Mouse (Mus musculus): Measurements from ENCODE around the gene Tlx2.

The Tlx2 gene

DNA sequence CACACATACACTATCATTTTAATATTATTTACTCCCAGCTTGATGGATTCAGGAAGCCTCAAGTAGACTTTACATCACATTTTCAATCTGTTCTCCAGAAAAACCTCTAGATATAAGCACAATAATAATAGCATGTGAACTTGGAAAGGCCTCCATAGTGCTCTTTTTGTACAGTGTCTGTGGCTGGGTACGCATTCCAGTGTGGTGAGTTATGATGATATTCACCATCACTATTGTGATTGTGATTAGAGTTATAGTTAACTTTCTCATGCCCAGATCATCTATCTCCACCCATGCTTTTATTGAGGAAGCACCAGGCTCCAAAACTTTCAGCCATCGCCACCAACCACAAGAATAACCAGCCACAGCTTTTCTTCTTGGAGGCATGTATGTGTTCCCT lies 46.3 kb downstream of the Tlx2 start:
- DNase-seq (ENCODE audit: low read depth, low spot score), result no peak

- DNase-seq (ENCODE audit: low read depth, low spot score), result no peak
Observed at GRCm38 (mm10) chr6:83023008-83023407, 47.1 kb downstream of the Tlx2 start.

GRCm38 (mm10) chr6:83020836-83021593 lies 49.1 kb downstream of the Tlx2 start:
- no peak for DNase-seq (ENCODE audit: low read depth, low spot score)

DNA sequence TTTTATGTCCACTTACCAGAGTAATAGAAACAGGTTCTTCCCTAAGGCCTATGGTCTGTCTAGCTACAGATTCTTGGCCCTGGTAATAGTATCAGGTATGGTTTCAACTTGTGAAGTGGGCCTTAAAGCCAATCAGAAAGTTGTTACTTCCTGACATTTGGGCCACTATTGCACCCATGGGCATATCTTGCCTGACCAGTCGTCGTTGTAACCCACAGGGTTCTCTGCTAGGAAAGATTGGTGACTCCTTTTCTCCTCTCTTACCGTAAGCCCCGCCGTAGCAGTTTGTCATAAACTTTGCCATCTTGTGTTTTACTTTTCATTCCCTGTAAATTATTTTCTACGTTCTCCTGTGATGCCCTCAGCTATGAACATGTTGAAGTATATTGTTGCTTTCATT lies 50.0 kb downstream of the Tlx2 start:
- no peak for DNase-seq (ENCODE audit: low read depth, low spot score)

DNA sequence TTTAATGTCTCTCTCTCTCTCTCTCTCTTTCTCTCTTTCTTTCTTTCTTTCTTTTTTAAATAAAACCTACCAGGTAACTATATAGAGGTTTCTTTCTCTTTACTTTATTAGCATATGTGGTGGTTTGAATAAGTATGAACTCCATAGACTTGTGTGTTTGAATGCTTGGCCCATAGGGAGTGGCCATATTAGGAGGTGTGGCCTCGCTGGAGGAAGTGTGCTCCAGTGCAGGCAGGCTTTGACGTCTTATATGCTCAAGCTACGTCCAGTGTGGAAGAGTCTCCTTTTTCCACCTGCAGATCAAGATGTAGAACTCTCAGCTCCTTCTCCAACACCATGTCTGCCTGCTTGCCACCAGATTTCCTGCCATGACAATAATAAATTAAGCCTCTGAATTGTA lies 51.0 kb downstream of the Tlx2 start:
- DNase-seq (ENCODE audit: low read depth, low spot score), result no peak

All from mesoderm, embryonic 11.5 days (tissue).